Mouse (Mus musculus): ENCODE measurements around the gene AY074887.

The AY074887 gene

GRCm38 (mm10) chr9:54917010-54917677 lies 33.7 kb downstream of the AY074887 start, which contains the start of gene Hykk:
Gene Hykk, plus strand, starts transcription at chr9:54917283.
- DNase-seq (ENCODE audit: low spot score in 2 of 2) = peak; percentile 83 to 90

- no peak for DNase-seq (ENCODE audit: low spot score in 2 of 2)
Observed at GRCm38 (mm10) chr9:54916401-54916800, 34.4 kb downstream of the AY074887 start.

GRCm38 (mm10) chr9:54915576-54915975 lies 35.2 kb downstream of the AY074887 start:
- no peak for DNase-seq (ENCODE audit: low spot score in 2 of 2)

- no peak for DNase-seq (ENCODE audit: low spot score in 2 of 2)
Observed at GRCm38 (mm10) chr9:54909446-54909845, 41.4 kb downstream of the AY074887 start.
